Mouse (Mus musculus): ENCODE results near the gene Klk4. TPM values are rescaled to one million over a fixed set of nuclear protein-coding genes. Genes with fewer than 3 reads are reported as not detected.

Gene Klk4
- polyA plus RNA-seq, 1 experiment from 2014 or later = not detected

DNA sequence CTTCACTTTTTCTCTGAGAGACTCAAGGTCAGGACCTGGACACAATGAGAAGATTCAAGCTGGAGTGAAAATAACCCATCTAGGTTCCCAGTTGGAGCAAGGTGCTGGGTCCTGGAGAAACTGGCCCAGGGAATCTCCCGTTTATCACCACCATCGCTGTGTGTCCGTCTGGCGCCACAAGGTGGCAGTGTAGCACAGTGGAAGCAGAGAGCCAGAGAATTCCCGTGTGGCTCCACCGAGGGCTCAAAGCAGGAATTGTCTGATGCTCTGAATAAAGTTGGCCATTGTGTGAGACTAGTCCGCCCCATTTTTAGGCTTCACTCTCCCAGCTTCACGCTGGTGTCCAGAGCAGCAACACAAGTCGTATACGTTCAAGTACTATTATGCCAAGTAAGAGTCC lies 7.7 kb upstream of the Klk4 start:
- Histone ChIP-seq H3K9me3 (ENCODE audit: control insufficient read depth, low read length) (no peaks in the 10 kb centered on the region), H3K27ac (ENCODE audit: low read depth, low read length) (no peak overlapping the region), H3K4me3 (ENCODE audit: low read depth, low read length) (no peak overlapping the region), H3K27me3 (ENCODE audit: control insufficient read depth, insufficient read depth, low read length) (no peaks in the 10 kb centered on the region), H3K4me1 (ENCODE audit: control insufficient read depth, insufficient read depth, low read length) (no peaks in the 10 kb centered on the region), H3K36me3 (ENCODE audit: control insufficient read depth, insufficient read depth, low read length) (no peaks in the 10 kb centered on the region), H3K9ac (ENCODE audit: low read length) (no peak overlapping the region), H3K4me2 (ENCODE audit: low read depth) (no peak overlapping the region)
- WGBS = 4% methylated on average over 10 of the region's 10 CpGs
- ATAC-seq (ENCODE audit: insufficient read depth, low FRiP score, low TSS enrichment) (no peak), DNase-seq (ENCODE audit: low spot score) (peak; percentile 87)

DNA sequence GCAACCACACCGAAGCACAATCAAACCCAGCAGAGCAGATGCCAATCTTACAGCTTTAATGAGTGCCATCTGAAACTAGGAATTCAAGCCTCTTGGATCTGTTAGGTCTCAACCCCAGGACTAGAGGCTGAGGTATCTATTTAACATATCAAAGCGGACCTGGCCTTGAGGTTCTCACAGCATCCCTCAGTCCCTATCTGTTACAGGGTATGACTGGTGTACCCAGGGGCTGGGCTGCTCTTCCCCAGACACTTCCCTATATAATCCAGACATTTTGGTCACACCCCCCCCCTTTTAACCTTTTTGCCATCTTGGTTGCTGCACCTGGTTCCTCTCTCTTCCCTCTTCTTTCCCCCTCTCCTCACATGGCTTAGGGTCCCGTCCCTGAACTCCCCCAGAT lies 7.3 kb upstream of the Klk4 start:
- Histone ChIP-seq H3K27me3 (ENCODE audit: control insufficient read depth, insufficient read depth, low read length) (no peaks in the 10 kb centered on the region), H3K27ac (ENCODE audit: low read depth, low read length) (no peak overlapping the region), H3K4me1 (ENCODE audit: control insufficient read depth, insufficient read depth, low read length) (no peaks in the 10 kb centered on the region), H3K9me3 (ENCODE audit: control insufficient read depth, low read length) (no peaks in the 10 kb centered on the region), H3K36me3 (ENCODE audit: control insufficient read depth, insufficient read depth, low read length) (no peaks in the 10 kb centered on the region), H3K4me2 (ENCODE audit: low read depth) (no peak overlapping the region), H3K9ac (ENCODE audit: low read length) (no peak overlapping the region), H3K4me3 (ENCODE audit: low read depth, low read length) (no peak overlapping the region)
- WGBS = 73% methylated on average over 3 of the region's 3 CpGs
- ATAC-seq (ENCODE audit: insufficient read depth, low FRiP score, low TSS enrichment) (no peak), DNase-seq (ENCODE audit: low spot score) (no peak)

DNA sequence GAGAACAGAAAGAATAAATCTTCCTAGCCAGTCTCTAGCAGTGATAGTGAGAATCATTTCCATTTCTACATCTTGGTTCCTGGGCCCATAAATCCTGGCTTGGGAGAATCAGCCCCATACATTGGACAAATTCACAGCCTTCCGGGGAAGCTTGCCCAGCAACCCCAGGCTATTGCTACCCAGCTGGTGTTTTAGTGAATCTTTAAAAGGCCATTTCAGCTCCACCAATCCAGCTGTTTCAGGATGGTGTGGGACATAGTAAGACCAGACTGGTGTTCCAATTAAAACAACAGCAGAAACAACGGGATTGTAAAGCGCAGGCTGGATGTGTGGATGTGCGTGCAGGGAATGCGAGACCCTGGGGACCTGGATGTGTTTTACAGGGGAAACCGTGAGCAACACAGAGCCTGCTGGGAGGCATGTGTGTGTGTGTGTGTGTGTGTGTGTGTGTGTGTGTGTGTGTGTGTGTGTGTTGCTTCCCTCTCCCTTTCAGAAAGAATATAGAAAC lies 6.0 kb upstream of the Klk4 start:
- ATAC-seq (ENCODE audit: insufficient read depth, low FRiP score, low TSS enrichment) (no peak), DNase-seq (ENCODE audit: low spot score) (no peak)
- no peak overlapping the region for H3K9ac ChIP-seq (ENCODE audit: low read length)
- H3K4me1 ChIP-seq (ENCODE audit: control insufficient read depth, insufficient read depth, low read length) = no peaks in the 10 kb centered on the region
- WGBS = 61% methylated on average over 6 of the region's 6 CpGs
- no peaks in the 10 kb centered on the region for H3K36me3 ChIP-seq (ENCODE audit: control insufficient read depth, insufficient read depth, low read length)
- H3K4me3 ChIP-seq (ENCODE audit: low read depth, low read length) = no peak overlapping the region
- no peaks in the 10 kb centered on the region for H3K27me3 ChIP-seq (ENCODE audit: control insufficient read depth, insufficient read depth, low read length)
- no peak overlapping the region for H3K27ac ChIP-seq (ENCODE audit: low read depth, low read length)
- H3K4me2 ChIP-seq (ENCODE audit: low read depth) = no peak overlapping the region
- no peaks in the 10 kb centered on the region for H3K9me3 ChIP-seq (ENCODE audit: control insufficient read depth, low read length)

DNA sequence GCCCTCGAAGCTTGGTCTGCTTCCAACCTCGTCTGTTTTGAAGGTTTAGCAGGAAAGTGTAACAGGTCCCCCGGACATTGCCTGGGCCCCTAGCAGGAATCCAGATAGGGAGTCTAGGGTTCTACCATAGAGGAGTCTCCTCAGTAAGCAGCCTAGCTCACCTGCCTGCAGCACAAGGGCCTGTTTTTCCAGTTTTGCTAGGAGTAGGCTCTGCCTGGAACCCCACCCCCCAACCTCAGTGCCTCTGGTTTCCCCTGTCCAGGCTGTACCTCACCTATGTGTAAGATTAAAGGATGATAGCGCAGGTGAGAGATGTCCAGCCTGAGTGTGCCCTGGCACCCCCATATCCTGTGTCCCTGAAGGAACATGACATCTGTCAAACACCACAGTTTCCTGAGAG lies 4.5 kb upstream of the Klk4 start:
- ATAC-seq (ENCODE audit: insufficient read depth, low FRiP score, low TSS enrichment) = no peak
- WGBS = 88% methylated on average over 4 of the region's 4 CpGs
- H3K4me1 ChIP-seq (ENCODE audit: control insufficient read depth, insufficient read depth, low read length) = no peaks in the 10 kb centered on the region

DNA sequence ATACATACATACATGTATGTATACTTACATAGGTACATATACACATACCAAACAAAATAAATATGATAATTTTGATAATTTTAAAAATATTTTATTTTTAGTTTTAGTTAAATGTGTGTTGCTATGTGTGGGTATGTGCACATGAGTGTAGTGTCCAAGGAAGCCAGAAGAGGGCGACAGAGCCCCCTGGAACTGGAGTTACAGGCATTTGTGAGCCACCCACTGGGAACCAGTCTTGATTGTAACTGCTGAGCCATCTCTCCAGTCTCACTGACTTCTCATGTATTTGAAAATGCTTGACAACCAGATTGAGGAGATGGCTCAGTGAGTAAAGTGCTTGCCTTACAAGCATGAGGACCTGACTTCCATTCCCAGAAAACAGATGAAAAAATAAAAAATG lies 2.7 kb upstream of the Klk4 start:
- ATAC-seq (ENCODE audit: insufficient read depth, low FRiP score, low TSS enrichment) = no peak
- WGBS = 41% methylated on average over 1 of the region's 1 CpGs
- no peaks in the 10 kb centered on the region for H3K9me3 ChIP-seq (ENCODE audit: control insufficient read depth, low read length)

More for the DNA sequence above, 4.5 kb upstream of the Klk4 start:
- Histone ChIP-seq H3K4me2 (ENCODE audit: low read depth) (no peak overlapping the region), H3K27me3 (ENCODE audit: control insufficient read depth, insufficient read depth, low read length) (no peaks in the 10 kb centered on the region), H3K4me3 (ENCODE audit: low read depth, low read length) (no peak overlapping the region), H3K36me3 (ENCODE audit: control insufficient read depth, insufficient read depth, low read length) (no peaks in the 10 kb centered on the region), H3K9me3 (ENCODE audit: control insufficient read depth, low read length) (no peaks in the 10 kb centered on the region), H3K27ac (ENCODE audit: low read depth, low read length) (no peak overlapping the region), H3K9ac (ENCODE audit: low read length) (no peak overlapping the region)
- DNase-seq (ENCODE audit: low spot score) = no peak

DNA sequence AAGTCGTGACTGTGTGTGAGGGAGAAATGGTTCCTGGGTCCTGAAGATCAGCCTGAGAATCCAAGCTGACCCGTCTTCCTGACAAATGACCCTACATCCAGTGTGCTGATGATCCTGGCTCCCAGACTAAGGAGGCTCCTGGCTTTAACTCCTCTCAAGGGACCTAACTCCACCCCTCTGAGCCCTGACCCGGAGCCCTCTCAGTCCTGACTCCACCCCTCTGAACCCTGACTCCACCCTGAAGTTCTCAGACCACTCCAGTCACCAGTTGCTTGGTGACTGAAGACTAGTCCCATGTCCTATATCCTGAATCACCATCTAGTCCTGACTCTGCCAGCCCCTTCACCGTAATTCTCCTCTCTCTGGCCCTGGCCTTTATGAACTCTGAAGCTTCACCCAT lies 1.4 kb downstream of the Klk4 start:
- 21% methylated on average over 4 of the region's 4 CpGs for WGBS
- Histone ChIP-seq H3K9ac (ENCODE audit: low read length) (no peak overlapping the region), H3K27me3 (ENCODE audit: control insufficient read depth, insufficient read depth, low read length) (no peaks in the 10 kb centered on the region), H3K9me3 (ENCODE audit: control insufficient read depth, low read length) (no peaks in the 10 kb centered on the region), H3K4me2 (ENCODE audit: low read depth) (no peak overlapping the region), H3K4me1 (ENCODE audit: control insufficient read depth, insufficient read depth, low read length) (no peaks in the 10 kb centered on the region), H3K27ac (ENCODE audit: low read depth, low read length) (no peak overlapping the region), H3K4me3 (ENCODE audit: low read depth, low read length) (no peak overlapping the region), H3K36me3 (ENCODE audit: control insufficient read depth, insufficient read depth, low read length) (no peaks in the 10 kb centered on the region)
- no peak for DNase-seq (ENCODE audit: low spot score)
- ATAC-seq (ENCODE audit: insufficient read depth, low FRiP score, low TSS enrichment) = no peak

More for the DNA sequence above, 2.7 kb upstream of the Klk4 start:
- no peak overlapping the region for H3K4me2 ChIP-seq (ENCODE audit: low read depth)
- no peak for DNase-seq (ENCODE audit: low spot score)
- no peak overlapping the region for H3K9ac ChIP-seq (ENCODE audit: low read length)
- no peak overlapping the region for H3K4me3 ChIP-seq (ENCODE audit: low read depth, low read length)
- no peaks in the 10 kb centered on the region for H3K4me1 ChIP-seq (ENCODE audit: control insufficient read depth, insufficient read depth, low read length)
- no peaks in the 10 kb centered on the region for H3K27me3 ChIP-seq (ENCODE audit: control insufficient read depth, insufficient read depth, low read length)
- no peaks in the 10 kb centered on the region for H3K36me3 ChIP-seq (ENCODE audit: control insufficient read depth, insufficient read depth, low read length)
- no peak overlapping the region for H3K27ac ChIP-seq (ENCODE audit: low read depth, low read length)

DNA sequence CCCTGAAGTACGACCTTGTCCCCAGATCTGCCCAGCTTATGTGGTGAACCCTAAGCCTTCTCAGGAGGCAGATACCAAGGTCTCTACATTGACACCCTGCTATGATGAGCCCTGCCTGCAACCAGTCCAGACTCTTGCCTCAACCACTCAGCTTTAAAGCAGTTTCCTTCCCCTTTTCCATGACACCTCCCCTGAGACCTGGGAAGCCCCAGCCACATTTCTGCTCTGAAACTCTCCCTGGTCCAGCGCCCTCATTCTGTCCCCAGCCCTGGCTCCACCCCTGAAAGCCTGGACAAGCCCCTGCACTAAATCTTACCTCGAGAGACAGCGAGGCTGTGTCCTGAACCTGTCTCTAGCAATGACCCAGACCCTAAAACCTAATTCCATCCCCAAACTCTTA lies 1.9 kb downstream of the Klk4 start:
- Histone ChIP-seq H3K4me1 (ENCODE audit: control insufficient read depth, insufficient read depth, low read length) (no peaks in the 10 kb centered on the region), H3K36me3 (ENCODE audit: control insufficient read depth, insufficient read depth, low read length) (no peaks in the 10 kb centered on the region), H3K27ac (ENCODE audit: low read depth, low read length) (no peak overlapping the region), H3K4me2 (ENCODE audit: low read depth) (no peak overlapping the region), H3K4me3 (ENCODE audit: low read depth, low read length) (no peak overlapping the region), H3K9ac (ENCODE audit: low read length) (no peak overlapping the region), H3K27me3 (ENCODE audit: control insufficient read depth, insufficient read depth, low read length) (no peaks in the 10 kb centered on the region), H3K9me3 (ENCODE audit: control insufficient read depth, low read length) (no peaks in the 10 kb centered on the region)
- ATAC-seq (ENCODE audit: insufficient read depth, low FRiP score, low TSS enrichment) (no peak), DNase-seq (ENCODE audit: low spot score) (no peak)
- WGBS = 33% methylated on average over 4 of the region's 4 CpGs

DNA sequence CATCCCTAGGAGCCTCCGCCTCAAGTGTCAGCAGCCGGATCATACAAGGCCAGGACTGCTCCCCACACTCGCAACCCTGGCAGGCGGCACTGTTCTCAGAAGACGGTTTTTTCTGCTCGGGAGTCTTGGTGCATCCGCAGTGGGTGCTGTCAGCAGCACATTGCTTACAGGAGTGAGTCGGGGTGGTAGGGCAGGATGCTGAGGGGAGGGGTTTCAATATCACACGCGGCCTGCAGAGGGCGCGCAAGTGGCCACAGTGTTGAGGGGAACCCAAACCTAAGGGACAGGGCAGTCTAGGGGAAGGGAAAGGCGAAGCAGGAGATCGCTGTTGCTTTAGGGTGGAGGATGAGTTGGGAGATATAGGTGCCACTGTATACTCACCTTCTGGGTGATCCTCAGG lies 2.6 kb downstream of the Klk4 start:
- Histone ChIP-seq H3K4me1 (ENCODE audit: control insufficient read depth, insufficient read depth, low read length) (no peaks in the 10 kb centered on the region), H3K36me3 (ENCODE audit: control insufficient read depth, insufficient read depth, low read length) (no peaks in the 10 kb centered on the region), H3K4me3 (ENCODE audit: low read depth, low read length) (no peak overlapping the region), H3K4me2 (ENCODE audit: low read depth) (peak overlapping the region; percentile 17; the same call in 1 of the 2 replicates), H3K27ac (ENCODE audit: low read depth, low read length) (no peak overlapping the region), H3K27me3 (ENCODE audit: control insufficient read depth, insufficient read depth, low read length) (no peaks in the 10 kb centered on the region), H3K9me3 (ENCODE audit: control insufficient read depth, low read length) (no peaks in the 10 kb centered on the region), H3K9ac (ENCODE audit: low read length) (no peak overlapping the region)
- DNase-seq (ENCODE audit: low spot score) (peak; percentile 73), ATAC-seq (ENCODE audit: insufficient read depth, low FRiP score, low TSS enrichment) (no peak)
- 12% methylated on average over 14 of the region's 14 CpGs for WGBS

DNA sequence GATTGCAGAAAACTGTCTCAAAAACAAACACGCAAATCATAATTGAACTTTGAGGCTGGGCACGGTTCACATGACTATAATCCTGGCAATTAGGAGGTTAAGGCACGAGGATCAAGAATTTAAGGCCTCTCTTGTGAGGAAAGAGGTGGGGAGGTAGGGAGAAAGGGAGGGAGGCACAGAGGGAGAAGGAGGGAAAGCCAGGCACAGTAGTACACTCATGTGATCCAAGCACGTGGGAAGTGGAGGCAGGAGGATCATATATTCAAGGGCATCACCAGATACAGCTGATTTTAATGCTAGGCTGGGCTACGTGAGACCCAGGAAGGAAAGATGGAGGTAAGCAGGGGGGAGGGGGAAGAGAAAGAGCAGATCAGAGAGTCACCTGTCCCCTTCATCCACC lies 10.4 kb downstream of the Klk4 start:
- no peak for ATAC-seq (ENCODE audit: insufficient read depth, low FRiP score, low TSS enrichment)
- no peak overlapping the region for H3K4me2 ChIP-seq (ENCODE audit: low read depth)
- no peaks in the 10 kb centered on the region for H3K36me3 ChIP-seq (ENCODE audit: control insufficient read depth, insufficient read depth, low read length)

More for the DNA sequence above, 10.4 kb downstream of the Klk4 start:
- no peaks in the 10 kb centered on the region for H3K27me3 ChIP-seq (ENCODE audit: control insufficient read depth, insufficient read depth, low read length)
- 70% methylated on average over 5 of the region's 5 CpGs for WGBS
- H3K4me1 ChIP-seq (ENCODE audit: control insufficient read depth, insufficient read depth, low read length) = no peaks in the 10 kb centered on the region
- H3K27ac ChIP-seq (ENCODE audit: low read depth, low read length) = no peak overlapping the region
- H3K9me3 ChIP-seq (ENCODE audit: control insufficient read depth, low read length) = no peaks in the 10 kb centered on the region
- H3K4me3 ChIP-seq (ENCODE audit: low read depth, low read length) = no peak overlapping the region
- H3K9ac ChIP-seq (ENCODE audit: low read length) = no peak overlapping the region
- DNase-seq (ENCODE audit: low spot score) = no peak

All from neural tube, embryonic 11.5 days (tissue).